In genomic region chr2:167828258-167828657, GRCm38 (mm10) we compare ENCODE assay signal across 8 mouse cellular contexts.
DNase-seq lines count a peak whose midpoint lies in the region; ATAC-seq lines count a peak whose summit lies in the region.

No protein-coding gene starts in this region.

- H3K27me3 ChIP-seq in intestine, embryonic 14.5 days (replicated peaks; ENCODE audit: control insufficient read depth, insufficient read depth, low read length): no peaks in the 10 kb centered on the region

- H3K9me3 ChIP-seq in intestine, embryonic 14.5 days (ENCODE audit: control insufficient read depth, low read length): no peaks in the 10 kb centered on the region

- H3K4me1 ChIP-seq in intestine, embryonic 14.5 days (replicated peaks; ENCODE audit: control insufficient read depth, insufficient read depth, low read length): peaks cover 26% of the 10 kb centered on the region

- no peak for ATAC-seq in intestine, embryonic 14.5 days (replicated peaks; ENCODE audit: low FRiP score, low TSS enrichment, low read depth)
- ATAC-seq in inflammation-experienced regulatory T-cells, adult 6 months: no peak

- no peaks in the 10 kb centered on the region for H3K36me3 ChIP-seq in intestine, embryonic 14.5 days (ENCODE audit: control insufficient read depth, insufficient read depth, low read length)

- H3K4me2 ChIP-seq in intestine, embryonic 14.5 days (ENCODE audit: low read length): no peak overlapping the region

- H3K27ac ChIP-seq in intestine, embryonic 14.5 days (ENCODE audit: low read depth): no peak overlapping the region

- H3K9ac ChIP-seq in intestine, embryonic 14.5 days (ENCODE audit: low read length): no peak overlapping the region

- WGBS in intestine, embryonic 14.5 days: 28% methylated on average over 5 of the region's 5 CpGs

- no peak overlapping the region for H3K4me3 ChIP-seq in intestine, embryonic 14.5 days (ENCODE audit: low read depth, low read length)

- peak; percentile 85 for DNase-seq in gastrocnemius, adult 18-20 months (ENCODE audit: low spot score)
- DNase-seq in gastrocnemius, postnatal 4 days (ENCODE audit: low spot score in 2 of 2): no peak
- DNase-seq in 3T3-L1 (ENCODE audit: low read depth, low spot score) (peak; percentile 69), adipocyte (ENCODE audit: low spot score) (no peak)
- peak; percentile 46 for DNase-seq in gastrocnemius, postnatal 10 days
- DNase-seq in intestine, embryonic 14.5 days (ENCODE audit: low spot score): peak; percentile 65
- no peak for DNase-seq in right cerebral cortex, postnatal 10 days (ENCODE audit: low spot score in 2 of 2)

Comparison
In these comparisons a context has a peak if more than half of its experiments do, and no peak if none do; other contexts are left out.
1. DNase-seq: peak in gastrocnemius, adult 18-20 months (single experiment), 3T3-L1 (single experiment), gastrocnemius, postnatal 10 days (single experiment) and intestine, embryonic 14.5 days (single experiment); none in gastrocnemius, postnatal 4 days (0 of 2), right cerebral cortex, postnatal 10 days (0 of 2) and adipocyte (single experiment).